Mouse (Mus musculus) C2C12 (cell line): ENCODE results near the gene Efhd1. TPM values are rescaled to one million over a fixed set of nuclear protein-coding genes. Genes with fewer than 3 reads are reported as not detected.

Source experiments
- H3K27me3 ChIP-seq: one replicate; pipeline ENCODE4 v1.6.1; 2011; ENCODE audit not compliant: control insufficient read depth, insufficient read depth, insufficient read length
- H3K36me3 ChIP-seq: one replicate; pipeline ENCODE4 v1.6.1; 2011; ENCODE audit not compliant: control insufficient read depth, insufficient read depth
- H3K4me3 ChIP-seq: one replicate; pipeline ENCODE4 v1.5.1; 2011; ENCODE audit warnings: mild to moderate bottlenecking, control low read depth; ENCODE audit not compliant: poor library complexity, insufficient read depth, severe bottlenecking
- H3K79me2 ChIP-seq: one replicate; pipeline ENCODE4 v1.6.1; 2011; ENCODE audit not compliant: control insufficient read depth, insufficient read depth
- H3K79me3 ChIP-seq: one replicate; pipeline ENCODE4 v1.6.1; 2011; ENCODE audit warnings: low read depth, control low read depth
- H3ac ChIP-seq: one replicate; pipeline ENCODE3; 2011; ENCODE audit warnings: low read depth; ENCODE audit not compliant: control insufficient read depth, insufficient read length
- CEBPB ChIP-seq: IDR thresholded peaks from one replicate; pipeline ENCODE4 v1.6.1; 2011; ENCODE audit warnings: low read depth, mild to moderate bottlenecking, control low read depth, moderate library complexity
- CTCF ChIP-seq: IDR thresholded peaks from one replicate; pipeline ENCODE4 v1.5.1; 2011; ENCODE audit not compliant: control insufficient read depth, insufficient read depth, insufficient read length
- FOSL1 ChIP-seq: IDR thresholded peaks from one replicate; pipeline ENCODE4 v1.8.0; 2011; ENCODE audit warnings: mild to moderate bottlenecking, low read length; ENCODE audit not compliant: poor library complexity, insufficient read depth, severe bottlenecking
- MAX ChIP-seq: IDR thresholded peaks from one replicate; pipeline ENCODE4 v1.6.1; 2011; ENCODE audit warnings: mild to moderate bottlenecking, control low read depth
- MYOD1 ChIP-seq: IDR thresholded peaks from one replicate; pipeline ENCODE4 v1.6.1; 2011; ENCODE audit warnings: low read depth; ENCODE audit not compliant: control insufficient read depth, insufficient read length
- MYOG ChIP-seq: IDR thresholded peaks from one replicate; pipeline ENCODE4 v1.6.1; 2011; ENCODE audit not compliant: control insufficient read depth, insufficient read length; ENCODE audit errors: extremely low read depth
- USF1 ChIP-seq: IDR thresholded peaks from one replicate; pipeline ENCODE4 v1.6.1; 2011; ENCODE audit warnings: low read depth, mild to moderate bottlenecking, control low read depth, moderate library complexity
- polyA plus RNA-seq: library from polyadenylated mRNA; unstranded; fragments of >200 nt; fragmentation: generic; extraction: Trizol; gene quantifications from one replicate; pipeline ENCODE4 v1.2.1, GENCODE M21; 2012; ENCODE audit warnings: missing spikeins

Gene Efhd1
- polyA plus RNA-seq, 1 experiment: 0.25 TPM

DNA sequence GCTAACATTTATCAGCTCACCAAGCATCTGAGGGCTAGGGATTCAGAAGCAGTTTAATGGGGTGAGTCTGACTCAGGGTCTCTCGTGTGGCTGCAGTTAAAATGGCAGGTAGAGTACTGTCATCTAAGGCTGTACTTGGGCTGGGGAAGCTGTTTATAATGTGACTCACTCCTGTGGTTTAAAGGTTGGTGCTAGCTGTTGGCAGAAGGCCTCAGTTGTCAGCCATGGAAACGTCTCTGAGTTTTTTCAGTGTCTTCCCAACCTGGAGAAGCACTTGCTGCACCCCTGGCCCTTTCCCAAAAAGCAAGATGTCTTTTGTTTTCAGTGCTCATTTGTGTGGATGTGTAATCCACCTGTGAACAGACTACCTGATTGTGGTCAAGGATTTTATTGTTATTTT, 51.7 kb downstream of the Efhd1 start:
- no peaks in the 10 kb centered on the region for H3K79me2 ChIP-seq
- no peaks in the 10 kb centered on the region for H3K36me3 ChIP-seq
- H3ac ChIP-seq: no peak overlapping the region
- H3K27me3 ChIP-seq: no peaks in the 10 kb centered on the region
- no peaks in the 10 kb centered on the region for H3K79me3 ChIP-seq
- no peak for TF ChIP-seq MYOG
- TF ChIP-seq FOSL1: peak; percentile 41
- TF ChIP-seq MAX: no peak
- peak; percentile 39 for TF ChIP-seq MYOD1
- TF ChIP-seq CEBPB: no peak
- no peak for TF ChIP-seq USF1
- no peak for TF ChIP-seq CTCF
- no peak overlapping the region for H3K4me3 ChIP-seq

DNA sequence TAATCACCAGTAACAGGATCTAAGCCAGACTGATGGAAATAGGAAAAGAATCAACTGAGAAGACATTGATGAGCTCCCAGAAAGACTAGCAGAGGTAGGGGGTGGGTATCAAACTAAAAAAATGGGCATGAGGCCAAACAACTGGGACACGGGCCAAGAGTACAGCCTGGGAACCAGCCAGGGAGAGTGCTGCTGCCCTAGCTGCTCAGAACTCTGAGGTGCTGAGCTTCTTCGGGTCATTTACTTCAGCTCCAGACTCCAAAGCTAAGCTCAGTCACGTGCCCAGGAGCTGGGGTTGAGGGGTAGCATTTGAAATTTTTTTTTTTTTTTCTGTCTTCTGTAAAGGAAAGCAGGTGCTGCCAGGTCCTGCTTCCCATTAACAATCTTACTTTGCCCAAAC, 52.5 kb downstream of the Efhd1 start:
- no peaks in the 10 kb centered on the region for H3K79me2 ChIP-seq
- no peak overlapping the region for H3ac ChIP-seq
- H3K36me3 ChIP-seq: no peaks in the 10 kb centered on the region
- no peak overlapping the region for H3K4me3 ChIP-seq
- H3K79me3 ChIP-seq: no peaks in the 10 kb centered on the region
- TF ChIP-seq USF1 (peak; percentile 39), CTCF (no peak)
- H3K27me3 ChIP-seq: no peaks in the 10 kb centered on the region

DNA sequence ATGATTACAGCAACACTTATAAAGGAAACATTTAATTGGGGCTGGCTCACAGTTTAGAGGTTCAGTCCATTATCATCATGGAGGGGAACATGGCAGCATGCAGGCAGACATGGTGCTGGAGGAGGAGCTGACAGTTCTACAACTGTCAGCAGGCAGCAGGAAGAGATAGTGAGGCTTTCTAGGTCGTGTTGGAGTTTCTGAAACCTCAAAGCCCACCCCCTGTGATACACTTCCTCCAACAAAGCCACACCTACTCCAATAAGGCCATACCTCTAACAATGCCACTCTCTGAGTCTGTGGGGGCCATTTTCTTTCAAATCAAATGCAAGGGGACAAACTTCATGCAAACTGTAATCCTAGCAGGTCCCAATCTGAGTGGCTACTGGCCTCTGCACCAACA, 56.9 kb downstream of the Efhd1 start:
- no peaks in the 10 kb centered on the region for H3K27me3 ChIP-seq
- no peak overlapping the region for H3ac ChIP-seq
- TF ChIP-seq MAX (no peak), FOSL1 (no peak), USF1 (no peak), MYOD1 (no peak), CTCF (no peak), MYOG (no peak), CEBPB (no peak)
- H3K79me2 ChIP-seq: no peaks in the 10 kb centered on the region
- no peak overlapping the region for H3K4me3 ChIP-seq
- no peaks in the 10 kb centered on the region for H3K79me3 ChIP-seq
- H3K36me3 ChIP-seq: no peaks in the 10 kb centered on the region

DNA sequence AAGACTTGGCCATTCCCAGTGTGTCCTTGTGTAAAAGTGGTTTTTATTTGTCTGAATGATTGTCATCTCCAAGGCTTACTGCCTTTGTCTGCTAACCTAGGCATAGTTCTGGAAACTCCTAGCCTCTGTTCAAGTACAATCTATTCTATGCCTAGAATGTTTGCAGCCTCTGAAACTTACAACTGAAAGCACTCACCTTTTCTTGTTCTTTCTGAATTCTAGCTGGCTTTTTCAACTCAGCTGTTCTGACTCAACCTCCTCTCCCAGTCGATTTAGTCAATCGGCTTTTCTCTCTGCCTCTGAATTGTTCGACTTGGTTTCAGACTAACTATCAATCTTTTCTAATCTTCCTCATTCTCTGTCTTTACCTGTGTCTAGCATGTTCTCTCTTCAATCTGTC, 58.6 kb downstream of the Efhd1 start:
- Histone ChIP-seq H3K36me3 (no peaks in the 10 kb centered on the region), H3K79me3 (peaks cover 6% of the 10 kb centered on the region), H3K27me3 (no peaks in the 10 kb centered on the region), H3K4me3 (no peak overlapping the region), H3ac (no peak overlapping the region), H3K79me2 (peaks cover 9% of the 10 kb centered on the region)
- TF ChIP-seq MAX: no peak
- TF ChIP-seq FOSL1: no peak
- no peak for TF ChIP-seq MYOD1
- TF ChIP-seq MYOG: no peak
- no peak for TF ChIP-seq USF1
- no peak for TF ChIP-seq CEBPB
- no peak for TF ChIP-seq CTCF

DNA sequence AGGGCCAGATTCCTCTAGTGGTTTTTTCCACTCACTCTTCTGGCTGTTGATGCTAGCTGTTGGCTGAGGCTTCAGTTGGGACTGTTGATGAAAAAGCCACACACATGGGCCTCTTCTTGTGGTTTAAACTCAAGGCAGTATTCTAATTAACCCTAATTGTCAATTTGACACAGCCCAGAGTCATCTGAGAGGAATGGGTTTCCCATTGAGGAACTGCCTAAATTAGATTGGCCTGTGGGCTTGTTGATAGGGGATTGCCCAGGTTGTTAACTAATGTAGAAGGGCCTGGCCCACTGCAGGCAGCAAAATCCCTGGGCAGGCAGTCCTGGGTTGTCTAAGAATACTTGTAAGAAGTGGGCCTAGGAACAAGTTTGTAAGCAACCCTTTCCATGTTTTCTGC, 60.5 kb downstream of the Efhd1 start:
- peaks cover 24% of the 10 kb centered on the region for H3K79me3 ChIP-seq
- peaks cover 28% of the 10 kb centered on the region for H3K79me2 ChIP-seq
- no peak overlapping the region for H3K4me3 ChIP-seq
- H3ac ChIP-seq: no peak overlapping the region
- no peak for TF ChIP-seq MYOD1
- no peaks in the 10 kb centered on the region for H3K27me3 ChIP-seq
- no peaks in the 10 kb centered on the region for H3K36me3 ChIP-seq

DNA sequence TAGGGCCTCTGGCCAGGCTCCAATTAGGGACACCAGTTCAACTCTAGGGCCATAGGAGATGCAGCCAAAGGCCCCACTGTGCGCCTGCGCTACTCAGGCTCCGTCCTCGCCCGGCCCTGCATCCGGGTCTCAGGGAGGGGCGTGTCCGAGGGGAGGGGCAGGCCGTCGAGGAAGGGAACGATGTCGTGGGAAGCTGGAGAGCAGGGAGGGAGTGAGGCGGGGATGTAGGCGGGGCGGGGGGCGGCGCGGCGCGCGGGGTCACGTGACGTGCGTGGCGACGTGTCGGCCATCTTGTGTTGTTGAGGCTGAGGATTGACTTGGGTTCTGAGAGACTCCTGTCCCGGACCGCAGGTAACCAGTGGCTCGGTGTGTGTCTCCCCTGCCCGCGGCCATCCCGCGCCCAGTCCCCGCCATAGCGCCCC, 62.6 kb downstream of the Efhd1 start, which contains the start of gene Gigyf2:
TSS of gene Gigyf2 (plus strand) at position 257 of the 422 bp plus-strand sequence.
- no peaks in the 10 kb centered on the region for H3K27me3 ChIP-seq
- H3K79me3 ChIP-seq: peaks cover 44% of the 10 kb centered on the region
- TF ChIP-seq FOSL1 (no peak), MAX (peak; percentile 59), USF1 (peak; percentile 90)
- H3ac ChIP-seq: peak within 1 kb of the TSS; percentile 98
- peaks cover 15% of the 10 kb centered on the region for H3K36me3 ChIP-seq
- H3K4me3 ChIP-seq: peak within 1 kb of the TSS; percentile 84
- H3K79me2 ChIP-seq: peaks cover 49% of the 10 kb centered on the region
